Comparison of ENCODE assay signal across 9 mouse cellular contexts in genomic region chr17:16004871-16005575, GRCm38 (mm10).
DNase-seq lines count a peak whose midpoint lies in the region; ATAC-seq lines count a peak whose summit lies in the region.
"Had no signal": no experiment of that assay in that cellular context is flagged by ENCODE, and none has a peak within 500 bp of the region (broad histone marks: within the 10 kb centered on the region; RNA-seq: fewer than 3 reads in every experiment).

No protein-coding gene starts in this region.

- H3K9me3 ChIP-seq in heart, embryonic 16.5 days (replicated peaks; ENCODE audit: control insufficient read depth, low read length): no peaks in the 10 kb centered on the region
- H3K9me3 ChIP-seq in hindbrain, embryonic 13.5 days: no peaks in the 10 kb centered on the region
- no peaks in the 10 kb centered on the region for H3K9me3 ChIP-seq in neural tube, embryonic 11.5 days (ENCODE audit: control insufficient read depth, low read length)

- H3K4me3 ChIP-seq in heart, embryonic 16.5 days (ENCODE audit: low read length): no peak overlapping the region
- H3K4me3 ChIP-seq in hindbrain, embryonic 13.5 days: no peak overlapping the region
- H3K4me3 ChIP-seq in neural tube, embryonic 11.5 days (ENCODE audit: low read depth, low read length): no peak overlapping the region

- H3K27me3 ChIP-seq in heart, embryonic 16.5 days (ENCODE audit: control insufficient read depth, insufficient read depth, low read length): no peaks in the 10 kb centered on the region
- H3K27me3 ChIP-seq in hindbrain, embryonic 13.5 days: no peaks in the 10 kb centered on the region
- H3K27me3 ChIP-seq in neural tube, embryonic 11.5 days (ENCODE audit: control insufficient read depth, insufficient read depth, low read length): no peaks in the 10 kb centered on the region

- ATAC-seq in heart, embryonic 16.5 days (replicated peaks; ENCODE audit: extremely low read depth, insufficient read depth, low FRiP score): no peak; the same call in 1 of the 2 replicates
- peak; percentile 72 for ATAC-seq in hindbrain, embryonic 13.5 days (ENCODE audit: low FRiP score)
- peak; percentile 80 for ATAC-seq in neural tube, embryonic 11.5 days (ENCODE audit: insufficient read depth, low FRiP score, low TSS enrichment)

- no peak for DNase-seq in heart, adult 9 months (ENCODE audit: low spot score in 2 of 2)
- DNase-seq in embryo, embryonic 10.5 days (ENCODE audit: low spot score): peak; percentile 71
- DNase-seq in neural tube, embryonic 11.5 days (ENCODE audit: low spot score): peak; percentile 61
- no peak for DNase-seq in left cerebral cortex, adult 9 months (ENCODE audit: low spot score in 2 of 2)
- no peak for DNase-seq in spleen, postnatal 36 days (ENCODE audit: low spot score in 2 of 2)
- no peak for DNase-seq in layer of hippocampus, adult 9-11 months
- DNase-seq: lung, postnatal 14 days had no signal

- H3K4me2 ChIP-seq in heart, embryonic 16.5 days (ENCODE audit: low read depth, low read length): peak overlapping the region; percentile 12; the same call in 1 of the 2 replicates
- no peak overlapping the region for H3K4me2 ChIP-seq in hindbrain, embryonic 13.5 days
- H3K4me2 ChIP-seq in neural tube, embryonic 11.5 days (ENCODE audit: low read depth): no peak overlapping the region

- peaks cover 5% of the 10 kb centered on the region for H3K4me1 ChIP-seq in heart, embryonic 16.5 days (ENCODE audit: control insufficient read depth, insufficient read depth, low read length)
- H3K4me1 ChIP-seq in hindbrain, embryonic 13.5 days (replicated peaks): peaks cover 9% of the 10 kb centered on the region
- H3K4me1 ChIP-seq in neural tube, embryonic 11.5 days (ENCODE audit: control insufficient read depth, insufficient read depth, low read length): no peaks in the 10 kb centered on the region; the same call in 1 of the 2 replicates

- 24% methylated on average over 7 of the region's 7 CpGs for WGBS in heart, embryonic 16.5 days
- 23% methylated on average over 7 of the region's 7 CpGs for WGBS in hindbrain, embryonic 13.5 days
- 28% methylated on average over 7 of the region's 7 CpGs for WGBS in neural tube, embryonic 11.5 days

- no peak overlapping the region for H3K9ac ChIP-seq in heart, embryonic 16.5 days (ENCODE audit: low read length)
- H3K9ac ChIP-seq in hindbrain, embryonic 13.5 days: no peak overlapping the region
- peak overlapping the region; percentile 22 for H3K9ac ChIP-seq in neural tube, embryonic 11.5 days (ENCODE audit: low read length)

- peak overlapping the region; percentile 35 for H3K27ac ChIP-seq in heart, embryonic 16.5 days (ENCODE audit: low read length)
- peak overlapping the region; percentile 71 for H3K27ac ChIP-seq in hindbrain, embryonic 13.5 days
- H3K27ac ChIP-seq in neural tube, embryonic 11.5 days (ENCODE audit: low read depth, low read length): peak overlapping the region; percentile 62; the same call in 1 of the 2 replicates

- no peaks in the 10 kb centered on the region for H3K36me3 ChIP-seq in heart, embryonic 16.5 days (ENCODE audit: control insufficient read depth, insufficient read depth)
- no peaks in the 10 kb centered on the region for H3K36me3 ChIP-seq in hindbrain, embryonic 13.5 days
- H3K36me3 ChIP-seq in neural tube, embryonic 11.5 days (ENCODE audit: control insufficient read depth, insufficient read depth, low read length): no peaks in the 10 kb centered on the region

Comparison
In these comparisons a context has a peak if more than half of its experiments do, and no peak if none do; other contexts are left out.
1. DNase-seq: peak in embryo, embryonic 10.5 days (single experiment) and neural tube, embryonic 11.5 days (single experiment); none in heart, adult 9 months (0 of 2), left cerebral cortex, adult 9 months (0 of 2), spleen, postnatal 36 days (0 of 2) and layer of hippocampus, adult 9-11 months (single experiment).
2. Peak in every context shown above with its lines, with median percentiles within 50 percentile points of each other: H3K27ac ChIP-seq.